Mouse (Mus musculus) heart, embryonic 16.5 days (tissue): ENCODE results near the gene Sec22b. TPM values are rescaled to one million over a fixed set of nuclear protein-coding genes. Genes with fewer than 3 reads are reported as not detected.

Experiments used
- ATAC-seq: fragments of 200-750 bp; cut with Nextera tagmentation; replicated peaks from 2 replicates; pipeline ENCODE4 v1.8.0; 2017; ENCODE audit warnings: moderate number of reproducible peaks; ENCODE audit not compliant: insufficient read depth, low FRiP score; ENCODE audit errors: extremely low read depth
- H3K27ac ChIP-seq: fragments of 300-500 bp; sonication (generic); 2 replicates; pipeline ENCODE4 v1.5.1; 2014; ENCODE audit warnings: mild to moderate bottlenecking, low read length, control low read depth, moderate library complexity
- H3K27me3 ChIP-seq: fragments of 300-500 bp; sonication (generic); 2 replicates; pipeline ENCODE4 v1.6.1; 2014; ENCODE audit warnings: low read length, mixed read lengths; ENCODE audit not compliant: control insufficient read depth, insufficient read depth
- H3K36me3 ChIP-seq: fragments of 300-500 bp; sonication (generic); 2 replicates; pipeline ENCODE4 v1.6.1; 2014; ENCODE audit not compliant: control insufficient read depth, insufficient read depth
- H3K4me1 ChIP-seq: fragments of 300-500 bp; sonication (generic); 2 replicates; pipeline ENCODE4 v1.6.1; 2014; ENCODE audit warnings: low read length, mixed read lengths; ENCODE audit not compliant: control insufficient read depth, insufficient read depth
- H3K4me2 ChIP-seq: fragments of 300-500 bp; sonication (generic); 2 replicates; pipeline ENCODE4 v1.6.1; 2014; ENCODE audit warnings: low read depth, mild to moderate bottlenecking, control low read depth, low read length
- H3K4me3 ChIP-seq: fragments of 300-500 bp; sonication (generic); 2 replicates; pipeline ENCODE4 v1.5.1; 2014; ENCODE audit warnings: mild to moderate bottlenecking, control low read depth, low read length
- H3K9ac ChIP-seq: fragments of 300-500 bp; sonication (generic); 2 replicates; pipeline ENCODE4 v1.6.1; 2014; ENCODE audit warnings: low read length, control low read depth
- H3K9me3 ChIP-seq: fragments of 300-500 bp; sonication (generic); replicated peaks from 2 replicates; pipeline ENCODE4 v1.6.1; 2016; ENCODE audit warnings: low read length; ENCODE audit not compliant: control insufficient read depth
- WGBS: fragments of 180-500 bp; shearing (Covaris S2); extraction: QIAGEN DNeasy Blood & Tissue Kit; methylation state at CpG from one replicate; pipeline ENCODE4 v1.1.7; 2014; 5-methylcytosine and 5-hydroxymethylcytosine counted together
- polyA plus RNA-seq: library from polyadenylated mRNA; unstranded; fragments of >200 nt; fragmentation: Nextera tagmentation; extraction: Ambion mirVana; gene quantifications from 2 replicates; pipeline ENCODE4 v1.2.1, GENCODE M21; 2015

Gene Sec22b
- polyA plus RNA-seq, 1 experiment from 2014 or later, result 112 TPM

GRCm38 (mm10) chr3:97928968-97929858, 28.2 kb downstream of the Sec22b start:
- ATAC-seq, result no peak; the same call in 1 of the 2 replicates
- Histone ChIP-seq H3K27me3 (no peaks in the 10 kb centered on the region), H3K9me3 (no peaks in the 10 kb centered on the region), H3K27ac (no peak overlapping the region), H3K9ac (no peak overlapping the region), H3K4me1 (peaks cover 8% of the 10 kb centered on the region), H3K36me3 (no peaks in the 10 kb centered on the region), H3K4me3 (no peak overlapping the region), H3K4me2 (no peak overlapping the region)
- 56% methylated on average over 9 of the region's 9 CpGs for WGBS

- H3K9ac ChIP-seq, result no peak overlapping the region
- H3K36me3 ChIP-seq, result no peaks in the 10 kb centered on the region
- H3K9me3 ChIP-seq, result no peaks in the 10 kb centered on the region
- WGBS, result 42% methylated on average over 12 of the region's 12 CpGs
- H3K4me3 ChIP-seq, result no peak overlapping the region
- H3K4me2 ChIP-seq, result no peak overlapping the region
- H3K27ac ChIP-seq, result no peak overlapping the region
- peaks cover 8% of the 10 kb centered on the region for H3K4me1 ChIP-seq
- ATAC-seq, result no peak
- no peaks in the 10 kb centered on the region for H3K27me3 ChIP-seq
Measured at GRCm38 (mm10) chr3:97930141-97930786, 29.3 kb downstream of the Sec22b start.

GRCm38 (mm10) chr3:97930787-97931158, 29.8 kb downstream of the Sec22b start:
- Histone ChIP-seq H3K9ac (no peak overlapping the region), H3K9me3 (no peaks in the 10 kb centered on the region), H3K4me3 (no peak overlapping the region), H3K27me3 (no peaks in the 10 kb centered on the region), H3K27ac (no peak overlapping the region), H3K36me3 (no peaks in the 10 kb centered on the region), H3K4me1 (peaks cover 8% of the 10 kb centered on the region), H3K4me2 (no peak overlapping the region)
- 74% methylated on average over 8 of the region's 8 CpGs for WGBS
- ATAC-seq, result no peak

- Histone ChIP-seq H3K27me3 (no peaks in the 10 kb centered on the region), H3K9ac (no peak overlapping the region), H3K4me1 (peaks cover 8% of the 10 kb centered on the region), H3K27ac (no peak overlapping the region), H3K36me3 (no peaks in the 10 kb centered on the region), H3K4me3 (no peak overlapping the region), H3K4me2 (peak overlapping the region; percentile 51; the same call in 1 of the 2 replicates), H3K9me3 (no peaks in the 10 kb centered on the region)
- no peak for ATAC-seq
- WGBS, result 65% methylated on average over 7 of the region's 7 CpGs
Measured at GRCm38 (mm10) chr3:97931310-97931885, 30.4 kb downstream of the Sec22b start.

- no peak for ATAC-seq
- Histone ChIP-seq H3K4me2 (peak overlapping the region; percentile 51), H3K27me3 (no peaks in the 10 kb centered on the region), H3K27ac (no peak overlapping the region), H3K36me3 (no peaks in the 10 kb centered on the region), H3K4me1 (peaks cover 10% of the 10 kb centered on the region), H3K4me3 (peak overlapping the region; percentile 27), H3K9me3 (no peaks in the 10 kb centered on the region), H3K9ac (no peak overlapping the region)
- WGBS, result 19% methylated on average over 10 of the region's 10 CpGs
Measured at GRCm38 (mm10) chr3:97932131-97932530, 31.1 kb downstream of the Sec22b start.

GRCm38 (mm10) chr3:97932771-97933170, 31.8 kb downstream of the Sec22b start:
- 44% methylated on average over 11 of the region's 11 CpGs for WGBS
- Histone ChIP-seq H3K4me1 (peaks cover 10% of the 10 kb centered on the region), H3K27me3 (no peaks in the 10 kb centered on the region), H3K36me3 (no peaks in the 10 kb centered on the region), H3K4me3 (peak overlapping the region; percentile 10; the same call in 1 of the 2 replicates), H3K4me2 (no peak overlapping the region; the same call in 1 of the 2 replicates), H3K9ac (no peak overlapping the region), H3K27ac (no peak overlapping the region), H3K9me3 (no peaks in the 10 kb centered on the region)
- ATAC-seq, result no peak

- 41% methylated on average over 6 of the region's 6 CpGs for WGBS
- no peaks in the 10 kb centered on the region for H3K36me3 ChIP-seq
- no peaks in the 10 kb centered on the region for H3K27me3 ChIP-seq
- ATAC-seq, result no peak
- H3K4me3 ChIP-seq, result no peak overlapping the region
- H3K4me1 ChIP-seq, result peaks cover 10% of the 10 kb centered on the region
- H3K4me2 ChIP-seq, result no peak overlapping the region; the same call in 1 of the 2 replicates
- H3K9ac ChIP-seq, result no peak overlapping the region
- no peak overlapping the region for H3K27ac ChIP-seq
- H3K9me3 ChIP-seq, result no peaks in the 10 kb centered on the region
Measured at GRCm38 (mm10) chr3:97933251-97933650, 32.3 kb downstream of the Sec22b start.

- ATAC-seq, result no peak
- Histone ChIP-seq H3K9me3 (no peaks in the 10 kb centered on the region), H3K27me3 (no peaks in the 10 kb centered on the region), H3K4me1 (peaks cover 10% of the 10 kb centered on the region), H3K4me2 (no peak overlapping the region), H3K9ac (no peak overlapping the region), H3K27ac (no peak overlapping the region), H3K36me3 (no peaks in the 10 kb centered on the region), H3K4me3 (no peak overlapping the region)
- WGBS, result 88% methylated on average over 5 of the region's 5 CpGs
Measured at GRCm38 (mm10) chr3:97933811-97934210, 32.8 kb downstream of the Sec22b start.
